Mouse (Mus musculus): ENCODE data around the gene Zfp553.
"Not testable (repeated sequence)": the region's sequence is repeated elsewhere in the genome, so short reads cannot be mapped to it uniquely, and the experiment has no call there.

Gene Zfp553

GRCm38 (mm10) chr7:127233368-127233749 lies 498 bp downstream of the Zfp553 start:
- no peak for DNase-seq (ENCODE audit: low spot score in 2 of 2)

- no peak for DNase-seq (ENCODE audit: low spot score in 2 of 2)
These were observed 904 bp downstream of the Zfp553 start for GRCm38 (mm10) chr7:127233765-127234164.

- no peak for DNase-seq (ENCODE audit: low spot score in 2 of 2)
These were observed 1.9 kb downstream of the Zfp553 start for GRCm38 (mm10) chr7:127234777-127235176.

- DNase-seq (ENCODE audit: low spot score in 2 of 2): no peak
These were observed 10.6 kb downstream of the Zfp553 start for GRCm38 (mm10) chr7:127243361-127243867.

GRCm38 (mm10) chr7:127243870-127244657 lies 11.2 kb downstream of the Zfp553 start, which contains the start of gene Zfp771:
Gene Zfp771, plus strand, starts transcription at chr7:127244274.
- DNase-seq (ENCODE audit: low spot score in 2 of 2): peak; percentile 90 to 91

- DNase-seq (ENCODE audit: low spot score in 2 of 2): no peak
These were observed 12.0 kb downstream of the Zfp553 start for GRCm38 (mm10) chr7:127244658-127245510.

- DNase-seq (ENCODE audit: low spot score in 2 of 2): not testable (repeated sequence)
These were observed 17.6 kb downstream of the Zfp553 start for GRCm38 (mm10) chr7:127250511-127250910.

GRCm38 (mm10) chr7:127252414-127252813 lies 19.6 kb downstream of the Zfp553 start:
- no peak for DNase-seq (ENCODE audit: low spot score in 2 of 2)

- no peak for DNase-seq (ENCODE audit: low spot score in 2 of 2)
These were observed 20.5 kb downstream of the Zfp553 start for GRCm38 (mm10) chr7:127253341-127253740.

GRCm38 (mm10) chr7:127253821-127254769 lies 21.2 kb downstream of the Zfp553 start:
- peak; percentile 92 to 94 for DNase-seq (ENCODE audit: low spot score in 2 of 2)

GRCm38 (mm10) chr7:127255008-127255407 lies 22.1 kb downstream of the Zfp553 start:
- no peak for DNase-seq (ENCODE audit: low spot score in 2 of 2)

- no peak for DNase-seq (ENCODE audit: low spot score in 2 of 2)
These were observed 23.1 kb downstream of the Zfp553 start for GRCm38 (mm10) chr7:127255965-127256364.

GRCm38 (mm10) chr7:127256518-127256917 lies 23.7 kb downstream of the Zfp553 start:
- DNase-seq (ENCODE audit: low spot score in 2 of 2): no peak

GRCm38 (mm10) chr7:127259186-127259905 lies 26.5 kb downstream of the Zfp553 start:
- no peak for DNase-seq (ENCODE audit: low spot score in 2 of 2)

GRCm38 (mm10) chr7:127260309-127261111 lies 27.6 kb downstream of the Zfp553 start, which contains the start of gene Dctpp1:
Gene Dctpp1, minus strand, starts transcription at chr7:127260709.
- peak; percentile 98 to 99 for DNase-seq (ENCODE audit: low spot score in 2 of 2)

GRCm38 (mm10) chr7:127262218-127262961 lies 29.5 kb downstream of the Zfp553 start:
- no peak for DNase-seq (ENCODE audit: low spot score in 2 of 2)

GRCm38 (mm10) chr7:127263526-127263925 lies 30.7 kb downstream of the Zfp553 start:
- DNase-seq (ENCODE audit: low spot score in 2 of 2): no peak

GRCm38 (mm10) chr7:127270256-127270655 lies 37.4 kb downstream of the Zfp553 start:
- DNase-seq (ENCODE audit: low spot score in 2 of 2): no peak

- no peak for DNase-seq (ENCODE audit: low spot score in 2 of 2)
These were observed 37.8 kb downstream of the Zfp553 start for GRCm38 (mm10) chr7:127270666-127271065.

All from right cerebral cortex, postnatal 36 days (tissue).